Mouse (Mus musculus): Measurements from ENCODE around the gene Bcan. TPM values are rescaled to one million over a fixed set of nuclear protein-coding genes. Genes with fewer than 3 reads are reported as not detected.

Gene Bcan
- polyA plus RNA-seq, 1 experiment from 2014 or later, result 139 TPM

- H3K27ac ChIP-seq (replicated peaks), result no peak overlapping the region
- 88% methylated on average over 6 of the region's 6 CpGs for WGBS
- H3K27me3 ChIP-seq (replicated peaks), result no peaks in the 10 kb centered on the region
- H3K4me1 ChIP-seq, result peaks cover 59% of the 10 kb centered on the region
- no peak overlapping the region for H3K9ac ChIP-seq (replicated peaks)
- no peaks in the 10 kb centered on the region; the same call in 1 of the 2 replicates for H3K36me3 ChIP-seq
- ATAC-seq (ENCODE audit: low FRiP score), result no peak
- no peaks in the 10 kb centered on the region for H3K9me3 ChIP-seq (replicated peaks)
- no peak overlapping the region for H3K4me3 ChIP-seq (replicated peaks)
- H3K4me2 ChIP-seq, result no peak overlapping the region
Measured at GRCm38 (mm10) chr3:87981214-87981760, 18.7 kb downstream of the Bcan start.

- Histone ChIP-seq H3K4me1 (peaks cover 53% of the 10 kb centered on the region), H3K9ac (replicated peaks) (no peak overlapping the region), H3K4me2 (no peak overlapping the region), H3K27me3 (replicated peaks) (no peaks in the 10 kb centered on the region), H3K36me3 (no peaks in the 10 kb centered on the region; the same call in 1 of the 2 replicates), H3K27ac (replicated peaks) (no peak overlapping the region), H3K4me3 (replicated peaks) (no peak overlapping the region), H3K9me3 (replicated peaks) (no peaks in the 10 kb centered on the region)
- 62% methylated on average over 5 of the region's 5 CpGs for WGBS
- ATAC-seq (ENCODE audit: low FRiP score), result no peak
Measured at GRCm38 (mm10) chr3:87980728-87981127, 19.3 kb downstream of the Bcan start.

GRCm38 (mm10) chr3:87980085-87980484, 19.9 kb downstream of the Bcan start:
- Histone ChIP-seq H3K4me2 (no peak overlapping the region), H3K27me3 (replicated peaks) (no peaks in the 10 kb centered on the region), H3K36me3 (no peaks in the 10 kb centered on the region; the same call in 1 of the 2 replicates), H3K27ac (replicated peaks) (no peak overlapping the region), H3K9ac (replicated peaks) (no peak overlapping the region), H3K4me3 (replicated peaks) (no peak overlapping the region), H3K9me3 (replicated peaks) (no peaks in the 10 kb centered on the region), H3K4me1 (peaks cover 47% of the 10 kb centered on the region)
- 78% methylated on average over 3 of the region's 3 CpGs for WGBS
- ATAC-seq (ENCODE audit: low FRiP score), result no peak

- ATAC-seq (ENCODE audit: low FRiP score), result no peak
- H3K4me1 ChIP-seq, result peaks cover 47% of the 10 kb centered on the region
- H3K9me3 ChIP-seq (replicated peaks), result no peaks in the 10 kb centered on the region
- H3K9ac ChIP-seq (replicated peaks), result no peak overlapping the region
- H3K4me3 ChIP-seq (replicated peaks), result no peak overlapping the region
- H3K36me3 ChIP-seq, result no peaks in the 10 kb centered on the region; the same call in 1 of the 2 replicates
- no peak overlapping the region for H3K27ac ChIP-seq (replicated peaks)
- no peak overlapping the region for H3K4me2 ChIP-seq
- WGBS, result 87% methylated on average over 5 of the region's 5 CpGs
- H3K27me3 ChIP-seq (replicated peaks), result no peaks in the 10 kb centered on the region
Measured at GRCm38 (mm10) chr3:87979493-87979892, 20.5 kb downstream of the Bcan start.

- Histone ChIP-seq H3K4me1 (peaks cover 48% of the 10 kb centered on the region), H3K36me3 (no peaks in the 10 kb centered on the region; the same call in 1 of the 2 replicates), H3K9ac (replicated peaks) (peak overlapping the region; percentile 62; the same call in 1 of the 2 replicates), H3K4me2 (peak overlapping the region; percentile 97), H3K27me3 (replicated peaks) (peaks cover 9% of the 10 kb centered on the region; the same call in 1 of the 2 replicates), H3K9me3 (replicated peaks) (no peaks in the 10 kb centered on the region), H3K27ac (replicated peaks) (peak overlapping the region; percentile 76), H3K4me3 (replicated peaks) (peak overlapping the region; percentile 58; the same call in 1 of the 2 replicates)
- WGBS, result 17% methylated on average over 12 of the region's 12 CpGs
- ATAC-seq (ENCODE audit: low FRiP score), result 0 out of 2 replicates have a peak, but pooled peaks have one; percentile 15
Measured at GRCm38 (mm10) chr3:87974381-87974987, 25.5 kb downstream of the Bcan start.

GRCm38 (mm10) chr3:87973593-87974380, 26.2 kb downstream of the Bcan start:
- no peaks in the 10 kb centered on the region for H3K9me3 ChIP-seq (replicated peaks)
- H3K36me3 ChIP-seq, result no peaks in the 10 kb centered on the region; the same call in 1 of the 2 replicates
- ATAC-seq (ENCODE audit: low FRiP score), result no peak
- peaks cover 9% of the 10 kb centered on the region; the same call in 1 of the 2 replicates for H3K27me3 ChIP-seq (replicated peaks)
- H3K4me2 ChIP-seq, result peak overlapping the region; percentile 97
- peak overlapping the region; percentile 62 for H3K9ac ChIP-seq (replicated peaks)
- peak overlapping the region; percentile 76 for H3K27ac ChIP-seq (replicated peaks)
- peaks cover 48% of the 10 kb centered on the region for H3K4me1 ChIP-seq
- H3K4me3 ChIP-seq (replicated peaks), result peak overlapping the region; percentile 58
- 23% methylated on average over 14 of the region's 14 CpGs for WGBS

- no peaks in the 10 kb centered on the region for H3K9me3 ChIP-seq (replicated peaks)
- peak overlapping the region; percentile 76; the same call in 1 of the 2 replicates for H3K27ac ChIP-seq (replicated peaks)
- peaks cover 9% of the 10 kb centered on the region; the same call in 1 of the 2 replicates for H3K27me3 ChIP-seq (replicated peaks)
- no peaks in the 10 kb centered on the region; the same call in 1 of the 2 replicates for H3K36me3 ChIP-seq
- H3K4me3 ChIP-seq (replicated peaks), result peak overlapping the region; percentile 58
- peaks cover 48% of the 10 kb centered on the region for H3K4me1 ChIP-seq
- ATAC-seq (ENCODE audit: low FRiP score), result no peak
- H3K4me2 ChIP-seq, result peak overlapping the region; percentile 97
- peak overlapping the region; percentile 62 for H3K9ac ChIP-seq (replicated peaks)
- WGBS, result 22% methylated on average over 5 of the region's 5 CpGs
Measured at GRCm38 (mm10) chr3:87972776-87973175, 27.3 kb downstream of the Bcan start.

- H3K4me3 ChIP-seq (replicated peaks), result peak overlapping the region; percentile 58
- H3K9ac ChIP-seq (replicated peaks), result peak overlapping the region; percentile 62
- peaks cover 9% of the 10 kb centered on the region; the same call in 1 of the 2 replicates for H3K27me3 ChIP-seq (replicated peaks)
- WGBS, result 10% methylated on average over 8 of the region's 8 CpGs
- H3K4me2 ChIP-seq, result peak overlapping the region; percentile 97
- peaks cover 48% of the 10 kb centered on the region for H3K4me1 ChIP-seq
- H3K36me3 ChIP-seq, result no peaks in the 10 kb centered on the region; the same call in 1 of the 2 replicates
- no peaks in the 10 kb centered on the region for H3K9me3 ChIP-seq (replicated peaks)
- peak overlapping the region; percentile 76 for H3K27ac ChIP-seq (replicated peaks)
- ATAC-seq (ENCODE audit: low FRiP score), result peak; percentile 35
Measured at GRCm38 (mm10) chr3:87972203-87972664, 27.8 kb downstream of the Bcan start.

GRCm38 (mm10) chr3:87971489-87972202, 28.4 kb downstream of the Bcan start:
- peak overlapping the region; percentile 62 for H3K9ac ChIP-seq (replicated peaks)
- H3K27me3 ChIP-seq (replicated peaks), result peaks cover 9% of the 10 kb centered on the region; the same call in 1 of the 2 replicates
- H3K4me3 ChIP-seq (replicated peaks), result peak overlapping the region; percentile 58
- no peaks in the 10 kb centered on the region; the same call in 1 of the 2 replicates for H3K36me3 ChIP-seq
- H3K27ac ChIP-seq (replicated peaks), result peak overlapping the region; percentile 76
- peak overlapping the region; percentile 97 for H3K4me2 ChIP-seq
- H3K9me3 ChIP-seq (replicated peaks), result no peaks in the 10 kb centered on the region
- peak; percentile 35; the same call in 1 of the 2 replicates for ATAC-seq (ENCODE audit: low FRiP score)
- WGBS, result under 1% methylated on average over 57 of the region's 60 CpGs
- peaks cover 48% of the 10 kb centered on the region for H3K4me1 ChIP-seq

- Histone ChIP-seq H3K9me3 (replicated peaks) (no peaks in the 10 kb centered on the region), H3K4me1 (peaks cover 48% of the 10 kb centered on the region), H3K4me3 (replicated peaks) (peak within 1 kb of the TSS; percentile 58), H3K9ac (replicated peaks) (peak within 1 kb of the TSS; percentile 62), H3K27ac (replicated peaks) (peak within 1 kb of the TSS; percentile 76), H3K27me3 (replicated peaks) (peaks cover 9% of the 10 kb centered on the region; the same call in 1 of the 2 replicates), H3K4me2 (peak within 1 kb of the TSS; percentile 97), H3K36me3 (no peaks in the 10 kb centered on the region)
- WGBS, result 0% methylated on average over 44 of the region's 44 CpGs
- ATAC-seq (ENCODE audit: low FRiP score), result peak; percentile 73
Measured at GRCm38 (mm10) chr3:87970939-87971488, 29.0 kb downstream of the Bcan start, which contains the start of gene Nes. Gene Nes, plus strand, starts transcription at chr3:87971078.

All from neural tube, embryonic 15.5 days (tissue).